Mouse (Mus musculus) cerebellum, adult 2 months (tissue): ENCODE data around the gene Prr22.

Experiments used
- CTCF ChIP-seq: fragments of 200-500 bp; IDR thresholded peaks from 2 replicates; pipeline ENCODE4 v1.5.1; 2011; ENCODE audit warnings: low read depth, mild to moderate bottlenecking, control low read depth, low read length, moderate library complexity, borderline replicate concordance; ENCODE audit not compliant: insufficient read depth
- POLR2A ChIP-seq: fragments of 200-500 bp; IDR thresholded peaks from 2 replicates; pipeline ENCODE4 v1.6.1; 2011; ENCODE audit warnings: low read length, control low read depth, borderline replicate concordance; ENCODE audit not compliant: insufficient read depth

DNA sequence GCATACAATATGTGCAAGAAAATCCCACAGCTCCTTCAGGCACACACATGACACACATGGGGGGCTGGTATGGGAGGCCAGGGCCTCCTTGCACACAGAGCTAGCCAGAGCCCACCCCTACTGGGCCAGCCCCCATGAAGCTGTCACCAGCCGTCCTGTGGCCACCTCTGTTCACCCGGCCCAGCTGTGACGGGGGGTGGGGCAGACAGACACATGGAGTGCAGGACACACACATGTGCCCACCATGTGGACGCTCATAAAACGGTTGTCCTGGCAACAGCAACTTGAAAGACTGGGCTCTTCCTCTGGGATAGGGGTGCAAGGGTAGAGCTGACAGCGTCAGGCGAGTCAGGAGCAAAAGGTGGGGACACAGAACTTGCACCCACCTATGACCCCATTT lies 10.8 kb upstream of the Prr22 start:
- no peak for TF ChIP-seq CTCF
- TF ChIP-seq POLR2A, result no peak
